21 mouse cellular contexts compared by ENCODE assay signal in genomic region chr12:99183261-99183792, GRCm38 (mm10).
A peak's percentile ranks its signal among the peaks of the same experiment; 100 is the strongest.
DNase-seq lines count a peak whose midpoint lies in the region; ATAC-seq and TF ChIP-seq lines count a peak whose summit lies in the region.
"Had no signal": no experiment of that assay in that cellular context is flagged by ENCODE, and none has a peak within 500 bp of the region (broad histone marks: within the 10 kb centered on the region; RNA-seq: fewer than 3 reads in every experiment).

No protein-coding gene starts in this region.

- H3K27ac ChIP-seq in layer of hippocampus, adult 2 months: no peak overlapping the region
- H3K27ac ChIP-seq: embryonic facial prominence, embryonic 10.5 days; embryonic facial prominence, embryonic 12.5 days; forebrain, embryonic 13.5 days; forebrain, embryonic 15.5 days had no signal

- no peak overlapping the region for H3K4me3 ChIP-seq in layer of hippocampus, adult 2 months
- H3K4me3 ChIP-seq: embryonic facial prominence, embryonic 10.5 days; embryonic facial prominence, embryonic 12.5 days; forebrain, embryonic 13.5 days; forebrain, embryonic 15.5 days had no signal

- TF ChIP-seq CTCF in layer of hippocampus, adult 2 months (conservative IDR thresholded peaks at IDR 0.05): 0 out of 2 replicates have a peak, but pooled peaks have one; percentile 8

- no peak for DNase-seq in frontal cortex, postnatal 14 days (ENCODE audit: low spot score in 2 of 2)
- DNase-seq in layer of hippocampus, adult 2 months (ENCODE audit: low spot score in 2 of 2): no peak
- DNase-seq in layer of hippocampus, adult 9-11 months: no peak
- peak; percentile 23 for DNase-seq in right cerebral cortex, adult 18-20 months
- DNase-seq in right cerebral cortex, postnatal 4 days: no peak
- no peak for DNase-seq in spleen, postnatal 14 days (ENCODE audit: low spot score in 2 of 2)
- DNase-seq: adrenal gland, adult 2 months; adrenal gland, postnatal 10 days; adrenal gland, postnatal 25 days; B cell, adult 2 months; cerebellum, adult 11-12 months; cerebellum, adult 2 months; cerebellum, adult 9-10 months; cerebellum, postnatal 10 days; cerebellum, postnatal 25 days had no signal

- peak; percentile 52; the same call in 1 of the 2 replicates for ATAC-seq in frontal cortex, adult (ENCODE audit: low TSS enrichment)
- ATAC-seq: CD4-positive, CD25-positive, alpha-beta regulatory T cell, adult 4 months; forebrain, embryonic 13.5 days; forebrain, embryonic 15.5 days had no signal
